Mouse (Mus musculus): ENCODE results near the gene Acoxl. TPM values are rescaled to one million over a fixed set of nuclear protein-coding genes. Genes with fewer than 3 reads are reported as not detected.

The Acoxl gene
- polyA plus RNA-seq, 1 experiment: 1.7 TPM

- H3K27ac ChIP-seq (ENCODE audit: control insufficient read depth, insufficient read depth, low read length): no peak overlapping the region
- DNase-seq: no peak
- WGBS: 95% methylated on average over 8 of the region's 8 CpGs
- H3K36me3 ChIP-seq (ENCODE audit: control insufficient read depth, insufficient read depth, low read length): no peaks in the 10 kb centered on the region
- H3K27me3 ChIP-seq (ENCODE audit: control insufficient read depth, insufficient read depth, low read length): no peaks in the 10 kb centered on the region
- peaks cover 33% of the 10 kb centered on the region for H3K4me1 ChIP-seq (replicated peaks; ENCODE audit: control insufficient read depth, insufficient read depth, low read length)
- no peak for TF ChIP-seq POLR2A (IDR thresholded peaks at IDR 0.05; ENCODE audit: control insufficient read depth, extremely low read depth, insufficient read depth, low read length, poor library complexity)
- no peak for TF ChIP-seq CTCF (IDR thresholded peaks at IDR 0.05; ENCODE audit: borderline replicate concordance, control insufficient read depth, extremely low read depth, insufficient read depth, low read length, poor library complexity)
- H3K4me3 ChIP-seq (ENCODE audit: control insufficient read depth, insufficient read depth, low read length): no peak overlapping the region
These were observed 324.5 kb downstream of the Acoxl start for GRCm38 (mm10) chr2:128163177-128163576.

- WGBS: 65% methylated on average over 13 of the region's 13 CpGs
- Histone ChIP-seq H3K36me3 (ENCODE audit: control insufficient read depth, insufficient read depth, low read length) (no peaks in the 10 kb centered on the region), H3K4me3 (ENCODE audit: control insufficient read depth, insufficient read depth, low read length) (no peak overlapping the region), H3K4me1 (replicated peaks; ENCODE audit: control insufficient read depth, insufficient read depth, low read length) (peaks cover 15% of the 10 kb centered on the region), H3K27me3 (ENCODE audit: control insufficient read depth, insufficient read depth, low read length) (no peaks in the 10 kb centered on the region), H3K27ac (ENCODE audit: control insufficient read depth, insufficient read depth, low read length) (no peak overlapping the region)
- TF ChIP-seq CTCF (IDR thresholded peaks at IDR 0.05; ENCODE audit: borderline replicate concordance, control insufficient read depth, extremely low read depth, insufficient read depth, low read length, poor library complexity) (no peak), POLR2A (IDR thresholded peaks at IDR 0.05; ENCODE audit: control insufficient read depth, extremely low read depth, insufficient read depth, low read length, poor library complexity) (no peak)
- no peak for DNase-seq
These were observed 328.1 kb downstream of the Acoxl start for GRCm38 (mm10) chr2:128166623-128167423.

GRCm38 (mm10) chr2:128167930-128168329 lies 329.3 kb downstream of the Acoxl start:
- TF ChIP-seq POLR2A (IDR thresholded peaks at IDR 0.05; ENCODE audit: control insufficient read depth, extremely low read depth, insufficient read depth, low read length, poor library complexity): no peak
- no peak for TF ChIP-seq CTCF (IDR thresholded peaks at IDR 0.05; ENCODE audit: borderline replicate concordance, control insufficient read depth, extremely low read depth, insufficient read depth, low read length, poor library complexity)
- WGBS: 78% methylated on average over 12 of the region's 12 CpGs

GRCm38 (mm10) chr2:128169486-128169885 lies 330.8 kb downstream of the Acoxl start:
- DNase-seq: no peak
- TF ChIP-seq CTCF (IDR thresholded peaks at IDR 0.05; ENCODE audit: borderline replicate concordance, control insufficient read depth, extremely low read depth, insufficient read depth, low read length, poor library complexity): no peak
- TF ChIP-seq POLR2A (IDR thresholded peaks at IDR 0.05; ENCODE audit: control insufficient read depth, extremely low read depth, insufficient read depth, low read length, poor library complexity): no peak
- H3K4me1 ChIP-seq (replicated peaks; ENCODE audit: control insufficient read depth, insufficient read depth, low read length): peaks cover 15% of the 10 kb centered on the region
- H3K27me3 ChIP-seq (ENCODE audit: control insufficient read depth, insufficient read depth, low read length): no peaks in the 10 kb centered on the region
- 95% methylated on average over 5 of the region's 5 CpGs for WGBS
- H3K36me3 ChIP-seq (ENCODE audit: control insufficient read depth, insufficient read depth, low read length): no peaks in the 10 kb centered on the region
- no peak overlapping the region for H3K4me3 ChIP-seq (ENCODE audit: control insufficient read depth, insufficient read depth, low read length)
- H3K27ac ChIP-seq (ENCODE audit: control insufficient read depth, insufficient read depth, low read length): no peak overlapping the region

More at GRCm38 (mm10) chr2:128167930-128168329, 329.3 kb downstream of the Acoxl start:
- H3K27ac ChIP-seq (ENCODE audit: control insufficient read depth, insufficient read depth, low read length): no peak overlapping the region
- no peak for DNase-seq
- H3K36me3 ChIP-seq (ENCODE audit: control insufficient read depth, insufficient read depth, low read length): no peaks in the 10 kb centered on the region
- H3K4me3 ChIP-seq (ENCODE audit: control insufficient read depth, insufficient read depth, low read length): no peak overlapping the region
- H3K27me3 ChIP-seq (ENCODE audit: control insufficient read depth, insufficient read depth, low read length): no peaks in the 10 kb centered on the region
- peaks cover 15% of the 10 kb centered on the region for H3K4me1 ChIP-seq (replicated peaks; ENCODE audit: control insufficient read depth, insufficient read depth, low read length)

GRCm38 (mm10) chr2:128169972-128170371 lies 331.3 kb downstream of the Acoxl start:
- 94% methylated on average over 11 of the region's 11 CpGs for WGBS
- Histone ChIP-seq H3K4me3 (ENCODE audit: control insufficient read depth, insufficient read depth, low read length) (no peak overlapping the region), H3K27ac (ENCODE audit: control insufficient read depth, insufficient read depth, low read length) (no peak overlapping the region), H3K4me1 (replicated peaks; ENCODE audit: control insufficient read depth, insufficient read depth, low read length) (peaks cover 15% of the 10 kb centered on the region), H3K36me3 (ENCODE audit: control insufficient read depth, insufficient read depth, low read length) (no peaks in the 10 kb centered on the region), H3K27me3 (ENCODE audit: control insufficient read depth, insufficient read depth, low read length) (no peaks in the 10 kb centered on the region)
- TF ChIP-seq CTCF (IDR thresholded peaks at IDR 0.05; ENCODE audit: borderline replicate concordance, control insufficient read depth, extremely low read depth, insufficient read depth, low read length, poor library complexity): no peak
- no peak for TF ChIP-seq POLR2A (IDR thresholded peaks at IDR 0.05; ENCODE audit: control insufficient read depth, extremely low read depth, insufficient read depth, low read length, poor library complexity)
- no peak for DNase-seq

- DNase-seq: no peak
- Histone ChIP-seq H3K27me3 (ENCODE audit: control insufficient read depth, insufficient read depth, low read length) (no peaks in the 10 kb centered on the region), H3K4me1 (replicated peaks; ENCODE audit: control insufficient read depth, insufficient read depth, low read length) (peaks cover 15% of the 10 kb centered on the region), H3K36me3 (ENCODE audit: control insufficient read depth, insufficient read depth, low read length) (no peaks in the 10 kb centered on the region), H3K27ac (ENCODE audit: control insufficient read depth, insufficient read depth, low read length) (no peak overlapping the region), H3K4me3 (ENCODE audit: control insufficient read depth, insufficient read depth, low read length) (no peak overlapping the region)
- 67% methylated on average over 3 of the region's 3 CpGs for WGBS
- TF ChIP-seq POLR2A (IDR thresholded peaks at IDR 0.05; ENCODE audit: control insufficient read depth, extremely low read depth, insufficient read depth, low read length, poor library complexity) (no peak), CTCF (IDR thresholded peaks at IDR 0.05; ENCODE audit: borderline replicate concordance, control insufficient read depth, extremely low read depth, insufficient read depth, low read length, poor library complexity) (no peak)
These were observed 331.9 kb downstream of the Acoxl start for GRCm38 (mm10) chr2:128170614-128171013.
